Mouse (Mus musculus) pancreas, adult 10 weeks (tissue): ENCODE measurements around the gene Rnf214. TPM values are rescaled to one million over a fixed set of nuclear protein-coding genes. Genes with fewer than 3 reads are reported as not detected.

Experiments used
- polyA plus RNA-seq: library from polyadenylated mRNA; stranded (reverse); fragments of 350-450 nt; fragmentation: Illumina TruSeq; extraction: RNeasy Lipid Tissue Mini Kit (QIAGEN cat#74804); gene quantifications from one replicate; pipeline ENCODE4 v1.2.3, GENCODE M21; 2015; ENCODE audit warnings: low read depth, low replicate concordance; ENCODE audit not compliant: insufficient read depth

The Rnf214 gene
- 5.1 TPM for polyA plus RNA-seq

DNA sequence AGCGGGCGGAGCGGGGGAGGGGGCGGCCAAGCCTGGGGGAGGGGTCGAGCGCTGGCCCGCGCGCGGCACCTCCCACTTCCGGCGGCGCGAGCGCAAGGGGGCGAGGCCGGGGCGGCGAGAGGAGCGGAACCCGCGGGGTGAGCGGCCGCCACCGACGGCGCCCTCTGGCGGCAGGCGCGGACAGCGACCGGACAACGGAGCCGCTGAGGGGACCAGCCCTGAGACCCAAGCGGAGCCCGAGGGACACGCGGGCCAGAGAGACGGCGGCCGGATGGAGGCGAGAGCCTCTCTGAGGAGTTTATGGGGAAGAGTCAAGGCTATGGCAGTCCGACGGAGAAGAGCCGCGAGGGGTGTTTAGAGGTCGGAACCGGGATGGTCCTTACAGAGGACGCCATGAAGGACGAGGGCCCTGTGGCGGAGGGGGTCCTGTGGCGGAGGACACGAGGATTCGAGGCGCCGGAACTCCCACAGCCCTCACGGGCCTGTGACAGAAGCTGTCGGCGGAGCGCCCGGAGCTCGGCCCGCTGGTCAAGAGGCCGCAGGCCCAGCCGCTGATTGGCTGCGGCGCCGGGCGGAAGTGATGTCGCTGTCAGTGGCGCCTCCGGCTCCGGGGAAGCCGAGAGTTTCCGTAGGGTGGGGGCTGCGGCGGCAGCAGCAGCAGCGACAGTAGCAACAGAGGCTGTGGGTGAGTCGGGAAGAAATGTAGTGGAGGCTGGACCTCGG lies at the start of gene Rnf214, which contains the start of gene Pcsk7:
Gene Rnf214, minus strand, starts transcription at position 557 of the 723 bp plus-strand sequence.
Gene Pcsk7, plus strand, starts transcription at position 143 of the 723 bp plus-strand sequence.

DNA sequence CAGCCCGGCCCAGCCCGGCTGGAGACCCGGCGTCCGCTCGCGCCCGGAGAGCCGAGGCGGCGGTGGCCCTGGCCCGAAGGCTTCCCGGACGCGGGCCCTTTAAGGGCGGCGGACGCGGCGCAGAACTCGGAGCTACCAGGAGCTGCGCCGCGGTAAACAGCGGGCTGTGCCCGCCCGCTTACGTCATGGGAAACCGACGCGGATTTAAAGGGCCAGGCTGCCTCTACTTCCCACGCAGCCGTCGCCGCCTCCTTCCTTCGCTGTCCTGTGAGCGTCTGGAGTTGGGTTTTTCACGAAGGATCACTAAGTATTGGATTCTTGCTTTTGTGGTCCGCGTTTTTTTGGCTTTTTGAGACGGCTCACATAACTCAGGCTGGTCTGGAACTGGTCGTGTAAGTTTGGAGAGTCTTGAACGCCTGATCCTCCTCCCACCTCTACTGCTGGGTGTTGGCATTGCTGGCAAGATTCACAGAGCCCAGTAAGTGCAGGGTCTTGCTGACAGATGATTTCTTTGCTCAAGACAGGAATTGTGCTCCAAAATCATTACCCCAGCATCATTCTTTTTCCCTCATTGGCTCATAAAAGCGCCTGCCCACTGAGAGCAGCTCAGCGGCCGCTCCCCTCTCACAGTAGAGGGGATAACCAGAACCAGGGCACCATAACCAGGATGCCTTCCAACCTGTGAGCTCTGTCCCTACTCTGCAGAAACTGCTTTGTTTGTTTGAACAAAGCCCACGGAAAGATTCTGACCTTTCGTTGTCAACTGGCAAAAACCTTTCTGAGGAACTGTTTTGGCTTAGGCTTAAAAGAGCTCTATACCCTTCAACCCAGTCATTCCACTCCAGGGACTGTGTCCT lies 48.6 kb upstream of the Rnf214 start, which contains the start of gene Sidt2:
Gene Sidt2, minus strand, starts transcription at position 152 of the 857 bp plus-strand sequence.

DNA sequence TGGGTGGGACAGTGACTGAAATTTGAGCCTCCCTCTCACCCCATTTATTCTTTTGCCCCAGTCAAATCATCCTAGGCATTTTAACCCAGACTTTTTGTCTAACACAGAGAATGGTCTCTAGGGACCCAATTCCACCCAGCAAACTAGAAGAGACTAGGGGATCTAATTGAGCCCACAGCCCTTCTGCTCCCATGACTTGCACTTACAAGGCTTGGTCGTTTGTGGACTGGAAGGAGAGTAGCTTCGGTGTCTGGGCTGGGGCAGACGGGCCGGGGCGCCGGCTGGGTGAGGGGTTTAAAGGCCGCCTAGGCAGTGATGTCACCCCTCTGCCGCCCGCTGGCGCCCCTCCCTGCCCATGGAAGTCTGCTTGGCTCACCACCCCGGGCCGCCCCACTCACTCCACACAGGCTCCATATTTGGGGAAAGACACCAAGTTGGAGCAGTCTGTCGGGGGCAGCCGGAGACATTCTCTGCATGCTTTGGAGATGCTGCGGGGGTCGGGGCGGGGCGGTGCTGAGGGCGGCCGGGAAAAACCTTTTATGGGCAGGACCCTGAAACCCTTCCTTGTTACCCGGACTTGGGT lies 29.0 kb upstream of the Rnf214 start, which contains the start of gene Tagln:
Gene Tagln, minus strand, starts transcription at position 431 of the 583 bp plus-strand sequence.

DNA sequence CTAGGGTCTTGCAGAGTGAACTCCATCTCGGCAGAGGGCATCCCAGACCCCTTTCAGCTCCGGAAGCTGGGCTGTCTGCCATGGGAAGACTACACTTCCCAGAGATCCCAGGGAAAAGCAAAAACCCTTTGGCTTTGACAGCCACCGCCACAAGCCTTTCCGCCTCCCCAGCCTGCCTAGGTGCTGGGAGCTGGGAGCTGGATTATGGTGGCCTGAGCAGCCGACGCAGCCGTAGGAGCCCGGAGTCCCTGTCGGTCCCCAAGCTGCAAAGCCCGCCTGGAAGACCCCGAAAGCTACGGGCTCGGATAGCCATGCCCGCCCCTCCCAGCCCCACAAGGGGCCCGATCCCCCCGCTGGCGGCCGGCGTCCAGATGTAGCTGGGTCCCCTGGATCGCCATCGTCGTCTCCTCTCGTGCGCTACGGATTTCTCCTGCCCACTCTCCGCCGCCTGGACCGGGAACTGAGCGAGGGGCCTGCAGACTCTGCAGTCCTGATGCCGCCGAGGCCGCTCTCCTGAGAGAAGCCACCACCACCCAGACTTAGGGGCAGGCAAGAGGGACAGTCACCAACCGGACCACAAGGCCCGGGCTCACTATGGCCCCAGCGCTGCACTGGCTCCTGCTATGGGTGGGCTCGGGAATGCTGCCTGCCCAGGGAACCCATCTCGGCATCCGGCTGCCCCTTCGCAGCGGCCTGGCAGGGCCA lies 68.1 kb downstream of the Rnf214 start, which contains the start of gene Bace1:
Gene Bace1, plus strand, starts transcription at position 147 of the 705 bp plus-strand sequence.

DNA sequence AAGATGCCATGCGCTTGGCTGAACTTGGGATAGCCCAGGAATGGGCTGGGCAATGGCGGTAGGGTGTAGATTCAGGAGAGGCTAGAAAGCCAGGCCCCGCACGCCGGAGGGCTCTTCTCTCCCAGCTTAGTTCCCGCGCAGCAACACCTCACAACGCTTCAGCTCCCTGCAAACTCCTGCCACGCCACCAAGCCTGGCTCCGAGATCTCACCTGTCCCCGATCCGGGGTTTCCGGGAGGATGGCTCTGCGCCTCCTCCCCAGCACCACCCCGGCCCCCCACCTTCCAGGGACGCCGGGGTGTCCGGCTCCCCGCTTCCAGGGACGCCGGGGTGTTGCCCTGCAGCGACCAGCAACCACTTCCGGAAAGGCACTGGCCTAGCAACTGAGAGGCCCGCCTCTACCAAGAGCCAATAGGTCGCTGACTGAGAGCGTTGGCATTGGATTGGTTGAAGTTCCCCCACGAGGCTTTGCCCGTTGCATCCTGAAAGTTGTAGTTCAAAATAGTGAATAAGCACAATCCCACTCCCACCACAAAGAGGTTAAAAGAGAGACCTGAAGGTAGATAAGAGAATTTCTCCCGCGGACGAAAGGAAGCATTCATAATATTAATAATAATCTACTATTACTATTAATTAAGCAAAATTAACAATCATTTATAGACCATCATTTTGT lies 78.3 kb downstream of the Rnf214 start, which contains the start of gene Cep164:
Gene Cep164, minus strand, starts transcription at position 401 of the 673 bp plus-strand sequence.

Other genes with a start within 250 kb of the Rnf214 start
- 3.6 TPM for gene Cep164, start 78.2 kb downstream of the Rnf214 start, polyA plus RNA-seq
- 3.6 TPM for gene Bace1, start 68.3 kb downstream of the Rnf214 start, polyA plus RNA-seq
- 6.9 TPM for gene Pcsk7, start 414 bp downstream of the Rnf214 start, polyA plus RNA-seq
- 69.0 TPM for gene Tagln, start 29.1 kb upstream of the Rnf214 start, polyA plus RNA-seq
- gene Sidt2, start 48.3 kb upstream of the Rnf214 start, polyA plus RNA-seq = 30.7 TPM
- gene Pafah1b2, start 105.8 kb upstream of the Rnf214 start, polyA plus RNA-seq = 8.2 TPM
- gene Sik3, start 105.9 kb upstream of the Rnf214 start, polyA plus RNA-seq = 8.4 TPM